Mouse (Mus musculus): ENCODE data around the gene Ier2.
"Not testable (repeated sequence)": the region's sequence is repeated elsewhere in the genome, so short reads cannot be mapped to it uniquely, and the experiment has no call there.

Gene Ier2

DNA sequence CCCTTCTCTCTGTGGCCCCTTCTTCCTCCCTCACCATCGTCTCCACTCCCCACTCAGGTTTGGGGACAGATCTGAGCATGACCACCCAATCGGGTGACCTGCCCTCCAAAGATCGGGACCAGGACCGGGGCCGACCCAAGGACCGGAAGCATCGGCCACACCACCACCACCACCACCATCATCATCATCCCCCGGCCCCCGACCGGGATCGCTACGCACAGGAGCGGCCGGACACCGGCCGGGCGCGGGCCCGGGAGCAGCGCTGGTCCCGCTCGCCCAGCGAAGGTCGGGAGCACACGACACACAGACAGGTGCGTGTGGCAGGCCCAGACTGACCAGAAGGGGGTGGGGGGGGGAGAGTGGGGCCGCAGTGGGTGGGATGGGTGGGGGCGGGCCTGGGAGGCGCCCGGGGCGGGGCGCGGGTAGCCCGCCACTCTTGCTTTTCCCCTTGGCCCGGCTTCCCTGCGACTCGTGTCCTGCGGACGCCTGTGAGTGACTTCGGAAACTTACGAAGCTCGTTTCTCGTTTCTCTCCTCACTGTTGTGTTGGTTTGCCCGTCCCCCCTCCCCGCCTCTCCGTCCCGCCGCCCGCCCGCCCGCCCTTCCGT, 24.0 kb downstream of the Ier2 start:
- no peak for DNase-seq (ENCODE audit: low spot score)

DNA sequence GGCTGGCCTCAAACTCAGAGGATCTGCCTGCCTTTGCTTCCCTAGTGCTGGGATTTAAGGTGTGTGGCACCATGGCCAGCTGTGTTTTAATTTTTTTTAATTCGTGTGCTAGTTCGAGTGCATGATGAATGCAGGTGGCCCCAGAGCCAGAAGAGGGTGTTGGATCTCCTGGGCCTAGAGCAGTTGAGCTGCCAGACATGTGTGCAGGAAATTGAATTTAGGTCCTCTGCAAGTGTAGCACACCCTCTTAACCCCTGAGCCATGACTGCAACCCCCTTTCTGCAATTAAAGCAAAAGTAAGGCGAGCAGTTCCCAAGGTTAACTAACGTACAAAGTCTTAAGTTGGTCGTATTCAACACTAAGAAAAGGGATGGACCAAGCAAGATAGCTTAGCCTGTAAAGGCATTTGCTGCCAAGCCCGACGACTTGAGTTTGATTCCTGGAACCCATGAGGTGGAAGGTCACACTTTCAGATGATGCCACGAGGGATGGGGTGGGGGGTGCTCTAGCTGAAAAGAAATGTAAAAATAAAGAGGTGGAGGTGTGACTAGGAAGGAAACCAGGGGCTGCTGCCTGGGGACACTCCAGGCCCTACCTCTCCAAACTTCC, 24.6 kb downstream of the Ier2 start:
- DNase-seq (ENCODE audit: low spot score) = no peak

DNA sequence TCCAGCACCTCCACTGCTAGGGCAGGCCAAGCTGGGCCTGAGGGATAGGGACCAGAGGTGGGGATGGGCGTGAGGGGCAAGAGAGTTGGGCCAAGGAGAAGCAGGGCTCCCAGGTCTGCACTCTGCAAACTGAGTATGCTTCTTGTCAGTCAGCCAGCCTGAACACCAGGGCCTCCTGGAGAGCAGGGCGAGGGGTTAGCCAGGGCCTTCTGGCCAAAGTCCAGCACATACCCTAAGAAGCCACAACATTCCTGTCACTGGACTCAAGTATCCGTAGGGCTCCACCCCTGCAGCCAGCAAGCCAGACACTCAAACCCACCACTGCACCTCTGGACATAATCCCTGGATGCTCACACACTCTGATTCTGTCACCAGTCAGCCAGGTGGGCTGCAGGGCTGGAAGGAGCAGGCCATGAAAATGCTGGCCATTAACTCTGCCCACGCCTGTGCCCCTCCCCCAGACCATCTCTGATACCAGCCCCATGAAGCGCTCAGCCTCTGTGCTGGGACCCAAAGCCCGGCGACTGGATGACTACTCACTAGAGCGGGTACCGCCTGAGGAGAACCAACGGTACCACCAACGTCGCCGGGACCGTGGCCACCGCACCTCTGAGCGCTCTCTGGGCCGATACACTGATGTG, 26.5 kb downstream of the Ier2 start:
- DNase-seq (ENCODE audit: low spot score) = no peak

DNA sequence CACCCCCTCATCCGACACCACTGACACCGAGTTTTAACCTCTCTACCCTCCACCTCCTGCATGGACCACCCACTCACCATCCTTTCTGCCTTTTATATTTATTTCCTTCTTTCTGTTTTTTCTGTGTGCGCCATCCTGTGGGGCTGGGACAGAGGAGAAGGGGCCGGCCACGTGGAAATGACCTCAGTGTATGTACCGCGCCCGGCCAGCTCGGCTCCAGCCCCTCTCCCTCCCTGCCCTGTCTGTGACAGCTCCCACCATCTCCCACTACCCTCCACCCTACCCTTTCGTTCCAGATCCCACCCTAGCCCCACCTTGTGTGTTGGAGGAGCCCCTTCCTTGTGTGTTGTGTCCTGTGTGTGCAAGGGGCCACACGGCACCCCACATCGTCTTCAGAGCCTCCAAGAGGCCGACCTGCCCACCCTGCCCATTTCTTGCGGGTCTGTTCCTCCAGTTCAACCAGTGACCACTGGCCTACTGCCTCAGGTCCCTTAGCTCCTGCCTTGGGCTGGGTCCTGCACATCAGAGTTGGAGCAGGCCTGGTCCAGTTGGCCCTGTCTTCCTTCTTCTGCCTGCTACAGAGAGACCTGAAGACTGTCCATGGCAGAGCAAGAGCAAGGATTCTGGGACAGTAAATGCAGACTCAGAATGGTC, 27.1 kb downstream of the Ier2 start:
- no peak for DNase-seq (ENCODE audit: low spot score)

DNA sequence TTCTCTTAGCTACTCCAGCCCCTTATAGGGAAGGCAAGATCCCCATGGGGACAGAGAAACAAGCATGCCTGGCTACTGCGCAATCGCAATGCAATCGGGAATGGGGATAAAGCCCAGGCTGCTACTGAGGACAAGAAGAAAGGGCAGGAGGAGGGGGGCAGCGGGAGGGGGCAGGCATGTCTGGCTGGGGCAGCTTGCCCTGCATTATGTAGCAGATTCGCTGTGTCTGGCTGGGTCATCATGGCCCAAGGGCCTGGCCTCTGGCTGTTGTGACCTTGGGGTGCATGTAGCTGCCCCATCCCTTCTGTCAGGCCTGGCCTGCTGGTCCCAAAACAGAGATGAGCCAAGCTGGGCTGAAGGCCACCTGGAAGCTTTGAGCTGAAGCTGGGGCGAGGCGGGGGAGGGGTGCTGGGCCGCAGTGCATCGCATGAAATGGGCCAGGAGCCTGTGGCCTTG, 27.8 kb downstream of the Ier2 start:
- no peak for DNase-seq (ENCODE audit: low spot score)

DNA sequence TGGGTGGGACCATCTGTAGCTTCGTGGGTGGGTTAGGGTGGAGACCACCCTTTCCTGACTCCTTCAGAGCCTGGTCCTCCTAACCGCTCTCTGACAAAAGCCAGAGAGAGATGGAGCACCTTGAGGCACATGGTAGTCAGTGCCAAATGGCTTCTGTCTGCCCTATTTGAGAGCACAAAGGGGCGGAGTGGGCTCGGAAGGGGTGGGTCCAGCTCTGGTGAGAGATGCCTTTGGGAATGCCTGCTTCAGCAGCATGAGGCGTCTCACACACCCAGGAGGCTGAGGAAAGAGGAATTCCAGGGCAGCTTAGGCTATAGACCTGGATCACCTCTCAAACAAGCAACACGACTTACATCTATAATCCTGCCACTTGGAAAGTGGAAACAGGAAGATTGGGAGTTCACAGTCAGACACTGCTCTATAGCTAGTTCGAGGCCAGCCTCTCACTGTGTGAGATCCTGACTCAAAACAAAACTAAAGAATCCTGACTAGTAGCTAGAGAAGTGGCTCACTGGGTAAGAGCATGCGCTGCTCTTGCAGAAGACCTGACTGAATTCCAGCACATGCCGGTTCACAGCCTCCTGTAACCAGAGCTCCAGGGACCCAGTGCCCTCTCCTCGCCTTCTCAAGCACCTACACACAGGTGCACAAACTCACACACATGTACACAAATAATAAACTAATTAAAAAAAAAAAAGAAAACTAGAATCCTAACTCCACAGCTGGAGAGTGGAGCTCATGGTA, 28.6 kb downstream of the Ier2 start:
- no peak for DNase-seq (ENCODE audit: low spot score)

DNA sequence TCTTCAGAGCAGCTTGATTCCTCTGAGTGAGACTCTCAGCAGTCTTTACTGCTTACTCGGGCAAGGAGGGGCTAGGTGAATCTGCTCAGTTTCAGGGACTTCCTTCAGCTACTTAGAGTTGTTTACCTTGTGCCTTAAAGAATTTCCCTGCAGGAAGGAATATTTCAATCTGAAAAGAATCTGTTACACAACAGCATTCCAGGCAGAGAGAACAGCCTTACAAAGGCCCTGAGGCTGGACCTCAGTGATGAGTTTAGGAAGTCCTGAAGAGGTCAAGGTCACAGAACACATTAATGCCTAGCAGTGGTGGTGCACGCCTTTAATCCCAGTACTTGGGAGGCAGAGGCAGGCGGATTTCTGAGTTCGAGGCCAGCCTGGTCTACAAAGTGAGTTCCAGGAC, 30.8 kb downstream of the Ier2 start:
- no peak for DNase-seq (ENCODE audit: low spot score)

DNA sequence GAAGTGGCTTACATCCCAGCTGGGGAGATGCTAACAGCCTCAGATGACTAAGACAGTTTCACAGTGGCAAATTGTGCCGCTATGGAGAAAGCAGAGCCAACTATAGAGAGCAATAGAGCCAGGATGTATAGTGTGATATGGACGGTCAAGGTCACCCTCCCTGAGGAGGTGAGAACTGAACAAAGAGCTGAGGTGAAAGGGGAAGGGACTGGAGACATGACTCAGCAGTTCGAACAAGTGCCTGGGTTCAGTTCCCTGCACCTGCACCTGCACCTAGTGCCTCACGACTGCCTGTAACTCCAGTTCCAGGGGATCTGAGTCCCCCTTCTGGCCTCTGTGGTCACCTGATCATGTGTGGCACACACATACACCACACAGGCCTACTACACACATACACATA, 32.5 kb downstream of the Ier2 start:
- DNase-seq (ENCODE audit: low spot score) = no peak

DNA sequence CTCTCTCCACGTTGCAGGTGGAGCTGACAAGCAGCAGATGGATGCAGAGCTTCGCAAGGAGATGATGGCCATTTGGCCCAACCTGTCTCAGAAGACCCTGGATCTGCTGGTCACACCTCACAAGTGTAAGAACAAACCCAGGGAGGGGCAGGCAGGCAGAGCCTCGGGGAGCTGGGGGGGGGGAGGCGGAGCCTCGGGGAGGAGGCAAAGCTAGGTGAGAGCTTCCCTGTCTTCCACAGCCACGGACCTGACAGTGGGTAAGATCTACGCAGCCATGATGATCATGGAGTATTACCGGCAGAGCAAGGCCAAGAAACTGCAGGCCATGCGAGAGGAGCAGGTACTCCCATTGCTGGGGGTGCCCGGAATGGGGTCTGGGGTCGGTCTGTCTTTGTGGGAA, 33.1 kb downstream of the Ier2 start:
- no peak for DNase-seq (ENCODE audit: low spot score)

DNA sequence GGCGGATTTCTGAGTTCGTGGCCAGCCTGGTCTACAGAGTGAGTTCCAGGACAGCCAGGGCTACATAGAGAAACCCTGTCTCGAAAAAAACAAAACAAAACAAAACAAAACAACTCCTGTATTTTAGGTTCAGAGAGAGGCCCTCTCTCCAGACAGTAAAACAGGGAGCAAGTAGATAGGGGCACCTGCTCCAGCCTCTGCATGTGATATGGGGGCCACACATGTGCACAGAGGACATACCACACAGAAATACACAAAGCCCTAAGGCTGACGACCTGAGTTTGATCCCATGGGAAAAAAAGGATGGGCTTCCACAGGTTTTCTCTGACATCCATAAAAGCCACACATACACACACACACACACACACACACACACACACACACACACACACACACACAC, 39.2 kb downstream of the Ier2 start:
- DNase-seq (ENCODE audit: low spot score) = not testable (repeated sequence)

DNA sequence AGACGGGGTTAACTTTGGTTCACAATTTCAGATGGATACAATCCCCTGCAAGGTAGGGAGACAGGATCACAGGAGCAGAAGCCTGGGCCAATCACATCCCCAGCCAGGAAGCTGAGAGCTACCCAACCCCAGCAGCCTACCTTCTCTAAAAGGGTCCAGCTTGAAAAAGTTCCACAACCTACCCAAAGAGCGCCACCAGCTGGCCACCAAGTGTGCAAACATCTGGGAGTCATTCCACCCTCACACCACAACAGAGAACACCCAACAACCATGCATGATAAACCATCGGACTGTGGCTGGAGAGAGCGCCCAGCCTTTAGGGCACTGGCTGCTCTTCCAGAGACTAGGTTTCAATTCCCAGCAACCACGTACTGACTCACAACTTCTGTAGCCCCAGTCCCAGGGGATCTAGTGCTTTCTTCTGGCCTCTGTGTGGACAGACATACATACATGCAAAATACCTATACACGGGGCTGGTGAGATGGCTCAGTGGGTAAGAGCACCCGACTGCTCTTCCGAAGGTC, 41.5 kb downstream of the Ier2 start:
- no peak for DNase-seq (ENCODE audit: low spot score)

DNA sequence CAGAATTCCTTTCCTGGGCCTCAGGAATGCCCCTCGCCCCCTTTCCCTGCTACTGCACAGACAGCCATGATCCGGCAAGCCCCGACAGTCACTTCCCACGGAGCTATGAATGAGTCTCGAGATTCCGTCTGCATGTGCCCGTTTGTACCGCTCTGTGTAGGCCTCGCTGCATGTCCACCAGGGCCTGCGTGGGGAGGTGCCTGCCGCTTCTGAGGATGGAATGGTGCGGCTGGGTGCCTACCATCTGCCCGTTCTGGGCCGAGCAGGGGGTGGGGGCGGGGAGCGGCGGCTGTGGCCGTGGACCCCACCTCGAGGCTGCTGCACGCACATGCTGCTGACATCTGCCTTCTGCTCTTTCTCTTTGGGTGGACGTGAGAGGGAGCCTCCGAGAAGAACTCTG, 45.6 kb downstream of the Ier2 start:
- DNase-seq (ENCODE audit: low spot score) = no peak

DNA sequence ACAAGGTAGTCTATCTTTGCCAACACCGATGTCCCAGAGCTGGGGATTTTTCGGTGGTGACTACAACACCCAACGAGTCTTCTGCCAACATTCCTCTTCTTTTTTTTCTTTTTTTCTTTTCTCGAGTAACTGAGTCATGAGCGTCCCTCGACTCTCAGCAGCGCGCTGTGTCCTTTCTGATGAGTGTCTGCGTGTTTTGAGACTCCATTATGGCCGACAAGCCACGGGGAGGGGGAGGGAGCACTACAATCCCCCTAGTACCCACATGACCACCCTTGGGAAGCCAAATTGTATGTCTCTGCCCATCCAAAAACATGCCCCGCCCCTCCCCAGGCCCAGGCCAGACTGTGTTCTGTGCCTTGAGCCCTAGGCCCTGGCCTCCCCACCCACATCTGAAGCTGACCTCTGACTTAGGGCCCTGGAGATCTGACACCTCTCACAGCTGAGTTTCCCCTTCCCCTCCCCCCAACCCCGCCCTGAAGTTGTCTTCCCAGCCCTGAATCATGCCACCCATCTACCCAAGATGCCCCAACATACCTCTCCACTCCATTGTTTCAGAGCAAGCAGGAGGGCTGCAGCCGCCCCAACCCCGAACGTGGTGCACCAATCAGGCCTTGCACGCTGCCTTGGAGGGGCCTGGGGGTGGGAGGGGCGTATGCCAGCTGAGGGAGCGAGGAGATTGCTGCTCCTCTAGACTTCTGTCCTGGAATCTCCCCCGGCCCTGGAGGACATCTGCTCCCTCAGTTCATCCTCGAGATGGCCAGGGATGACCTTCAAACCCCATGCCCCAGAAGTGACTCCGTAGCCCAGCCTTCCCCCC, 46.8 kb downstream of the Ier2 start:
- DNase-seq (ENCODE audit: low spot score) = no peak

DNA sequence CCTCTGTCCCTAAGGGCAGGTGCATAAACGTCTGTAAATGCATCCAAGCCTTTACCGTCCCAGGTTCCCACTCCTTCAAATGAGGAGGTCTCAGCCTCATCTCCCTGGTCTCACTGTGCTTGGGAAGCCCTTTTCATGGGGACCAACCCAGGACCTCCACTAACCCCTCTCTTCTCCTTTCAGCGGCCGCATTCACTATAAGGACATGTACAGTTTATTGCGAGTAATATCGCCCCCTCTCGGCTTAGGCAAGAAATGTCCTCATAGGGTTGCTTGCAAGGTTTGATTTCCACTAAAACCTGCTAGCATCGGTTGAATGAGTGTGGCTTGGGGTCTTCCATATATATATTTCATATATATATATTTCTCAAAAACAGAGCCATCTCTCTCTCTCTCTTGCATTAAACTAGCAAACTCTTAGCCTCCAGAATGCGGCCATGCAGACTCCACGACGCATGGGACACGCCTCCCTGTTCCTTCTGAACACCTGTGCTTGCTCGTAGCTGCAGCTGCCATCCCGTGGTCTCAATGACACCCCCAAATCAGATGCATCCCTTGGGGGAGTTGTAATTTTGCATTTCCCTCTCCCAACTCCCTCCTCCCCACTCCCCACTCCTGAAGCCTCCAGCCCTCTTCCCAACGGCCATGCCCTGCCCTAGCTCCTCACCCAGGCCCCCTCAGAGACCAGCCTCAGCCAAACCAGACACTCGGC, 48.0 kb downstream of the Ier2 start:
- DNase-seq (ENCODE audit: low spot score) = no peak

Data from urinary bladder, postnatal 10 days (tissue).